Mouse (Mus musculus) CH12.LX (cell line): ENCODE data around the gene Clk4. TPM values are rescaled to one million over a fixed set of nuclear protein-coding genes. Genes with fewer than 3 reads are reported as not detected.

Source experiments
- DNase-seq: peaks from one replicate; pipeline ENCODE4 v3.0.0-alpha.2; 2013; ENCODE audit errors: extremely low read depth
- H3K27ac ChIP-seq: 2 replicates; pipeline ENCODE4 v1.5.1; 2012; ENCODE audit warnings: low read depth, mild to moderate bottlenecking, control low read depth, moderate library complexity; ENCODE audit not compliant: insufficient read depth
- H3K27me3 ChIP-seq: replicated peaks from 2 replicates; pipeline ENCODE3; 2012; ENCODE audit warnings: inconsistent platforms
- H3K36me3 ChIP-seq, 2 experiments: replicated peaks in 1 of 2; 2 replicates each; pipeline versions ENCODE3 to v1.6.1; 2012; ENCODE audit warnings: inconsistent platforms in 1 of 2, low read length in 1 of 2, mild to moderate bottlenecking in 1 of 2, mixed read lengths in 1 of 2, moderate library complexity in 1 of 2; ENCODE audit not compliant: control insufficient read depth in 1 of 2, insufficient read depth in 1 of 2
- H3K4me1 ChIP-seq, 2 experiments: 2 replicates each; pipeline ENCODE4 v1.6.1; 2012; ENCODE audit warnings: inconsistent platforms in 1 of 2, moderate library complexity in 1 of 2; ENCODE audit not compliant: insufficient read depth in 2 of 2, control insufficient read depth in 1 of 2
- H3K4me2 ChIP-seq: 2 replicates; pipeline ENCODE4 v1.6.1; 2012; ENCODE audit warnings: low read depth, mild to moderate bottlenecking, control low read depth; ENCODE audit not compliant: poor library complexity, insufficient read depth, severe bottlenecking
- H3K4me3 ChIP-seq, 3 experiments: fragments of 150-350 bp in 1 of 3; sonication (generic) in 1 of 3; replicated peaks in 1 of 3; 2 replicates each; pipeline versions ENCODE3 to v1.5.1; 2011 to 2012; ENCODE audit warnings: low read depth in 2 of 3, low read length in 2 of 3, mild to moderate bottlenecking in 2 of 3, moderate library complexity in 2 of 3, control low read depth in 1 of 3, improper control_type of control experiment in 1 of 3, inconsistent platforms in 1 of 3, mixed read lengths in 1 of 3; ENCODE audit not compliant: poor library complexity in 1 of 3
- H3K79me2 ChIP-seq: replicated peaks from 2 replicates; pipeline ENCODE4 v1.6.1; 2012; ENCODE audit warnings: mild to moderate bottlenecking, moderate library complexity; ENCODE audit not compliant: control insufficient read depth, poor library complexity, insufficient read depth, severe bottlenecking; ENCODE audit errors: extremely low read depth
- H3K9ac ChIP-seq: 2 replicates; pipeline ENCODE4 v1.6.1; 2012; ENCODE audit warnings: low read depth, mild to moderate bottlenecking, control low read depth, moderate library complexity; ENCODE audit not compliant: insufficient read depth
- H3K9me3 ChIP-seq: replicated peaks from 2 replicates; pipeline ENCODE3; 2012; ENCODE audit warnings: low read length, inconsistent platforms, mixed read lengths
- CHD1 ChIP-seq: IDR thresholded peaks from 2 replicates; pipeline ENCODE4 v1.6.1; 2012; ENCODE audit warnings: low read depth, low read length, improper control_type of control experiment, inconsistent platforms
- CHD2 ChIP-seq: IDR thresholded peaks from 2 replicates; pipeline ENCODE4 v1.6.1; 2011; ENCODE audit warnings: low read length, improper control_type of control experiment
- CTCF ChIP-seq, 2 experiments: IDR thresholded peaks in 1 of 2; conservative IDR thresholded peaks in 1 of 2; 2 replicates each; pipeline ENCODE4 v1.5.1; 2011 to 2012; ENCODE audit warnings: low read depth in 2 of 2, low read length in 2 of 2, improper control_type of control experiment in 1 of 2, inconsistent platforms in 1 of 2, mild to moderate bottlenecking in 1 of 2, moderate library complexity in 1 of 2
- ELF1 ChIP-seq: IDR thresholded peaks from 2 replicates; pipeline ENCODE4 v1.6.1; 2014; ENCODE audit warnings: low read depth, mild to moderate bottlenecking, inconsistent platforms, low read length, improper control_type of control experiment
- EP300 ChIP-seq: IDR thresholded peaks from 2 replicates; pipeline ENCODE4 v1.6.1; 2011; ENCODE audit warnings: low read length, improper control_type of control experiment
- GABPA ChIP-seq: IDR thresholded peaks from 2 replicates; pipeline ENCODE4 v1.6.1; 2012; ENCODE audit warnings: low read depth, low read length, improper control_type of control experiment, inconsistent platforms; ENCODE audit not compliant: insufficient replicate concordance
- HCFC1 ChIP-seq: IDR thresholded peaks from 2 replicates; pipeline ENCODE4 v1.6.1; 2012; ENCODE audit warnings: low read depth, mild to moderate bottlenecking, inconsistent platforms, low read length, improper control_type of control experiment
- IRF4 ChIP-seq: IDR thresholded peaks from 2 replicates; pipeline ENCODE4 v1.6.1; 2014; ENCODE audit warnings: low read depth, mild to moderate bottlenecking, inconsistent platforms, low read length, improper control_type of control experiment
- JUND ChIP-seq: conservative IDR thresholded peaks from 2 replicates; pipeline ENCODE4 v1.6.1; 2011; ENCODE audit warnings: low read depth, low read length, improper control_type of control experiment
- MAX ChIP-seq: IDR thresholded peaks from 2 replicates; pipeline ENCODE4 v1.6.1; 2011; ENCODE audit warnings: low read length, improper control_type of control experiment
- MAZ ChIP-seq: IDR thresholded peaks from 2 replicates; pipeline ENCODE4 v1.6.1; 2012; ENCODE audit warnings: low read depth, mild to moderate bottlenecking, inconsistent platforms, low read length, improper control_type of control experiment, moderate library complexity
- MXI1 ChIP-seq: IDR thresholded peaks from 2 replicates; pipeline ENCODE4 v1.6.1; 2011; ENCODE audit warnings: mild to moderate bottlenecking, low read depth, low read length, improper control_type of control experiment
- NELFE ChIP-seq: IDR thresholded peaks from 2 replicates; pipeline ENCODE4 v1.6.1; 2011; ENCODE audit warnings: low read depth, low read length, improper control_type of control experiment
- RAD21 ChIP-seq: IDR thresholded peaks from 2 replicates; pipeline ENCODE4 v1.6.1; 2011; ENCODE audit warnings: low read depth, mild to moderate bottlenecking, low read length, improper control_type of control experiment, moderate library complexity
- RCOR1 ChIP-seq: conservative IDR thresholded peaks from 2 replicates; pipeline ENCODE4 v1.6.1; 2012; ENCODE audit warnings: low read depth, mild to moderate bottlenecking, inconsistent platforms, low read length, improper control_type of control experiment
- SMC3 ChIP-seq: IDR thresholded peaks from 2 replicates; pipeline ENCODE4 v1.6.1; 2011; ENCODE audit warnings: low read depth, low read length, improper control_type of control experiment
- USF1 ChIP-seq: IDR thresholded peaks from 2 replicates; pipeline ENCODE4 v1.6.1; 2014; ENCODE audit warnings: low read depth, mild to moderate bottlenecking, inconsistent platforms, low read length, improper control_type of control experiment
- USF2 ChIP-seq: conservative IDR thresholded peaks from 2 replicates; pipeline ENCODE4 v1.6.1; 2011; ENCODE audit warnings: low read depth, low read length, improper control_type of control experiment
- dilution Hi-C: fragments of 300-500 bp; cut with MboI; formaldehyde crosslinking; loops from 2 replicates; pipeline ENCODE4 v1.14.3; 2020; ENCODE audit warnings: low sequenced_read_pairs; ENCODE audit not compliant: extremely low pct_unique_long_range_greater_than_20kb, extremely low pct_ligation_motif_present
- in situ Hi-C: fragments of 300-500 bp; cut with MboI; formaldehyde crosslinking; loops from 3 replicates; pipeline ENCODE4 v1.14.3; 2019; ENCODE audit warnings: low sequenced_read_pairs, low pct_ligation_motif_present, low pct_unique_long_range_greater_than_20kb, mixed read lengths
- polyA plus RNA-seq: library from polyadenylated mRNA; unstranded; fragments of >175 nt; gene quantifications from 2 replicates; pipeline ENCODE4 v1.2.1, GENCODE M21; 2012; ENCODE audit warnings: low read depth; ENCODE audit not compliant: insufficient read length
- total RNA-seq, 2 experiments: library from RNA; depleted of rRNA; stranded (reverse); fragments of 300-350 nt in 1 of 2; fragments of >200 nt in 1 of 2; gene quantifications; 2 replicates each; pipeline ENCODE4 v1.2.3; 2012 to 2014

The Clk4 gene
- total and polyA plus RNA-seq, 3 experiments: 70.8 to 93.4 (median 72.2) TPM

DNA sequence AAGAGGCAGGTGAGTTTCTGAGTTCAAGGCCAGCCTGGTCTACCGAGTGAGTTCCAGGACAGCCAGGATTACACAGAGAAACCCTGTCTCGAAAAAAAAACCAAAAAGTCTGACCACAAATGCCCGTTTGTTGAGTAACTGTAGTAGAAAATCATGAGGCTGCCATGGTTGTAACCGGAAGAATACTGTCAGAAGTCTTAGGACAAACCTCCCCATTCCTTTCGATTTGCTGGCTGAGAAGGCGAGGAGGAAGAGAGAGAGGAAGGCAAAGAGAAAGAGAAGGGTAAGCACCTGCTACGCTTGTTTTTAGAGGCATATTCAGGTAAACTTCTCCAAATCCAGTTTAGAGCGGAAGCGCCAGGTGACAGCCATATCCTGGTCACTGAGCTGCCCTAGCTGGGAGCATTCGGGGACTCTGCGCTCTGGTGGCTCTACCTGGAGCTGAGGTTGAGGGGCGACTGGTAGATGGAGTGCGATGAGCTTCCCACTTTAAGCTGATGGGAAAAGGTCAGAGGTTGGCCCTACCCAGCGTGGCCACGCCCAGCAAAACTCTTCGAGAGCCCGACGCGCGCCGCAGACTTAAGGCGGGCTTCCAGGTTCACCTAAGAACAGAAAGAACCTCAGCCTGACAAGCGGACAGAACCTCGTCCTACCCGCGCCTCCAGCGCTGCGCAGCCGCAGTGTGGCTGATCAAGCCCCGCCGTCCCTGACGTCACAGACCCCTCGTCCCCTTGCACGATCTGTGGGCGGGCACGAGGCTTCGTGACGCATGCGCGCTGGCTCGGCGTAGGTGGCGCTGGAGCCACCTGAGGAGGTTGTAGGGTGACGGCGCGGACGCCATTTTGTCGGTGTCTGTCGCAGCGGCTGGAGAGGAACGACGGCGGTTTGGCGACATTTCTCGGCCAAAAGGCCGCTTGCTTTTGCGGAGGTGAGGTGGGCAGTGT, 1.1 kb downstream of the Clk4 start, which contains the start of gene BC049762 (continued):
- no peak for TF ChIP-seq SMC3
- TF ChIP-seq MXI1: no peak; the same call in 1 of the 2 replicates
- no peak; the same call in 1 of the 2 replicates for TF ChIP-seq CHD2
- peak; percentile 90; the same call in 1 of the 2 replicates for TF ChIP-seq MAX
- TF ChIP-seq RAD21: no peak
- TF ChIP-seq CHD1: no peak; the same call in 1 of the 2 replicates
- TF ChIP-seq NELFE: peak; percentile 95
- TF ChIP-seq USF2: no peak; the same call in 1 of the 2 replicates
- TF ChIP-seq GABPA: no peak; the same call in 1 of the 2 replicates
- peak; percentile 57 for TF ChIP-seq ELF1
- peak; percentile 57 for TF ChIP-seq USF1
- no peak for TF ChIP-seq MAZ
- TF ChIP-seq EP300: no peak

GRCm38 (mm10) chr11:51263286-51263831, 1.8 kb downstream of the Clk4 start:
- Histone ChIP-seq H3K79me2 (peaks cover 45% of the 10 kb centered on the region), H3K4me3 (peak overlapping the region; percentile 88 to 94 (median 93)), H3K27ac (peak overlapping the region; percentile 89), H3K4me1 (peaks cover 0 to 26% of the 10 kb centered on the region in 2 experiments; a peak in 3 of 4 replicates), H3K27me3 (peaks cover 18% of the 10 kb centered on the region), H3K36me3 (peaks cover 7 to 26% of the 10 kb centered on the region in 2 experiments), H3K4me2 (peak overlapping the region; percentile 100), H3K9me3 (no peaks in the 10 kb centered on the region), H3K9ac (peak overlapping the region; percentile 96)
- TF ChIP-seq GABPA (no peak), IRF4 (no peak), CTCF (conservative IDR thresholded peaks at IDR 0.05 in 1 of 2, IDR thresholded peaks at IDR 0.05 in 1 of 2; ENCODE audit: low read depth in 2 of 2, low read length in 2 of 2) (no peak), JUND (no peak), HCFC1 (no peak; the same call in 1 of the 2 replicates), MXI1 (peak; percentile 36; the same call in 1 of the 2 replicates), ELF1 (peak; percentile 42; the same call in 1 of the 2 replicates), CHD2 (no peak; the same call in 1 of the 2 replicates), RCOR1 (no peak)
- DNase-seq: peak; percentile 32
- dilution Hi-C loops (no loop called here), in situ Hi-C loops (loop anchor here (25.0 kb wide), 1 partner anchor 449 kb away; no protein-coding TSS in a partner anchor)
